Comparison of ENCODE assay signal across 27 mouse cellular contexts in the genomic region with DNA sequence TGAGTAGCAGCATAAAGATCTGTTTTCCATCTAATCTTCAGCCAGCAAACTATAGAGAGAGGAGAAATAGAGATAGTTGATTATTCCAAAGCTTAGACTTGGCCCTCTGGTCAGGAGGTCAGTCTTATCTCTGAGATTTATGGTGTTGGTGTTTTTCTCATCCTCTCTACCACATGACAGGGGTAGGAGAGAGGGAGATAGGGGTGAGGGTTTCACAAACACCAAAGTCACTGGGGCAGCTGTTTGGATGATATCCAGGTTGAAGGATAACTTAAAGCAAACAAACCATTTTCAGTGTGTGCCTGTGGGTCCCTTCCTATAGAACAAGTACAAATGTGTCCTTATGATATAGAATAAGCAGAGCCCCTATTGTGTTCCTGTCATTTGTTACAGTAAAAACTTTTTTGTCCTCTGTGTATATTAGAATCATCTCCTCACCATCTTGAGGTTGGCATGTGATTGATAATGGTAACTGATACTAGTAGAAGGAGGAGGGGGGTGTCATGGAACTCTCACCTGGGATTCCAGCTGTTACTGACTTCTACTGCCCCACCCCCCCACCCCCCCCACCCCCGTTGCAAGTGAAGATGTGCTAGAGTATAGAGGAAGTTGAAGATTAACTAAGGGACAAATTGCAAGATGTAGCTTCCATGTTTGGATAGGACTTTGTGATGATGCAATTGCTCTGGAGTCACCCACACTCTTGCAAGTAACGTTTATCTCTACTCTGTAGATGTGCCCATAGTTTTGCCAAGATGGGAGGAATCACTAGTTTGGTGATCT. TPM values are rescaled to one million over a fixed set of nuclear protein-coding genes. Genes with fewer than 3 reads are reported as not detected.
"Had no signal": no experiment of that assay in that cellular context is flagged by ENCODE, and none has a peak within 500 bp of the region (broad histone marks: within the 10 kb centered on the region; RNA-seq: fewer than 3 reads in every experiment).

No protein-coding gene starts in this region.

- H3K9ac ChIP-seq: limb, embryonic 12.5 days; limb, embryonic 15.5 days had no signal

- DNase-seq: kidney, adult 18-20 months; kidney, adult 9 months; kidney, postnatal 14 days; kidney, postnatal 4 days; left cerebral cortex, postnatal 4 days; lung, postnatal 14 days; lung, postnatal 4 days; midbrain, embryonic 14.5 days; right cerebral cortex, adult 18-20 months; right cerebral cortex, postnatal 14 days; right cerebral cortex, postnatal 4 days; thymus, adult 2 months; thymus, postnatal 14 days; thymus, postnatal 4 days had no signal

- H3K4me2 ChIP-seq: limb, embryonic 12.5 days; limb, embryonic 15.5 days; midbrain, embryonic 11.5 days had no signal

- H3K9me3 ChIP-seq: limb, embryonic 12.5 days; limb, embryonic 15.5 days had no signal

- H3K4me3 ChIP-seq: limb, embryonic 12.5 days; limb, embryonic 15.5 days had no signal

- H3K27me3 ChIP-seq: limb, embryonic 15.5 days had no signal

- H3K4me1 ChIP-seq: limb, embryonic 12.5 days; limb, embryonic 15.5 days had no signal

- ATAC-seq: inflammation-experienced regulatory T-cells, adult 6 months had no signal

- H3K27ac ChIP-seq: limb, embryonic 12.5 days; limb, embryonic 15.5 days; stomach, postnatal 0 days had no signal

- H3K36me3 ChIP-seq: limb, embryonic 12.5 days; limb, embryonic 15.5 days had no signal

RNA-seq across cellular contexts. Expression of gene Nxf3, which starts 7.6 kb away (rescaled TPM):
- total RNA-seq: layer of hippocampus, postnatal 14 days; left cerebral cortex, adult 8-10 months; left cerebral cortex, postnatal 14 days; megakaryocyte progenitor cell, adult 5-6 weeks; megakaryocyte-erythroid progenitor cell, adult 5-6 weeks had no signal
- polyA plus RNA-seq: inflammation-experienced regulatory T-cells, adult 6 months; kidney, embryonic 16.5 days; limb, embryonic 12.5 days; limb, embryonic 15.5 days; midbrain, embryonic 11.5 days; midbrain, embryonic 14.5 days; neural tube, embryonic 11.5 days; stomach, embryonic 14.5 days; stomach, postnatal 0 days had no signal

RNA-seq across cellular contexts. Expression of gene Bex2, which starts 24.7 kb away (rescaled TPM):
- total RNA-seq: megakaryocyte-erythroid progenitor cell, adult 5-6 weeks had no signal

RNA-seq across cellular contexts. Expression of gene Bex4, which starts 46.1 kb away (rescaled TPM):
- polyA plus RNA-seq: inflammation-experienced regulatory T-cells, adult 6 months; thymus, adult 2 months had no signal

RNA-seq across cellular contexts. Expression of gene Arxes1, which starts 59.5 kb away (rescaled TPM):
- total RNA-seq: megakaryocyte progenitor cell, adult 5-6 weeks; megakaryocyte-erythroid progenitor cell, adult 5-6 weeks had no signal
- polyA plus RNA-seq: inflammation-experienced regulatory T-cells, adult 6 months had no signal
